Mouse (Mus musculus) G1E (cell line): ENCODE data around the gene Mia2.

Source experiments
- CTCF ChIP-seq: IDR thresholded peaks from 2 replicates; pipeline ENCODE4 v1.5.1; 2012; ENCODE audit warnings: low read depth, low read length, inconsistent platforms, mixed read lengths
- GATA1 ChIP-seq: IDR thresholded peaks from 2 replicates; pipeline ENCODE4 v1.6.1; 2012; ENCODE audit warnings: borderline replicate concordance, low read length, inconsistent platforms, mixed read lengths
- POLR2AphosphoS5 ChIP-seq: IDR thresholded peaks from 2 replicates; pipeline ENCODE4 v1.6.1; 2012; ENCODE audit warnings: low read depth, low read length, inconsistent platforms; ENCODE audit not compliant: insufficient replicate concordance
- TAL1 ChIP-seq: conservative IDR thresholded peaks from 2 replicates; pipeline ENCODE4 v1.6.1; 2012; ENCODE audit warnings: low read depth, low read length, inconsistent platforms, mixed read lengths

DNA sequence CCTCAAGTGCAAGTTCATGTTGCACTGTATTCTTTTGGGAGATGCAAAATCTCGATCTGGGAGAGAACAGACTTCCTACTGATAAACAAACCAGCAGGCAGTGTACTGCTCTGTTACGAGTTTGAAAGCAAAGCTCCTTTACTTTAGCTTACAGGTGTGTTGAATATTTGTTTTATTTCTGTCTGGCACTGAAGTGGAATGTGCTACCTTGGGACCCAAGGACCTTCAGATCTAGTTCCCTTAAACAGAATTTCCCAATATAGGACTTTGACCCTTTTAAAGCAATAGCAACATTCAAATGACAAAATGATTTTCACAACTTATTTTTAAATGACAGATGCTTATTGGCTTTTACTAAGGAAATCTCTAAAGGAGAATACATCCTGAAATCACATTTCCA, 2.1 kb upstream of the Mia2 start:
- no peak for TF ChIP-seq TAL1
- no peak for TF ChIP-seq CTCF
- no peak for TF ChIP-seq POLR2AphosphoS5
- no peak for TF ChIP-seq GATA1
